Mouse (Mus musculus) right cerebral cortex, postnatal 14 days (tissue): ENCODE results near the gene Mrpl38.

Source experiments
- DNase-seq: peaks from one replicate; pipeline ENCODE4 v3.0.0; 2022

Gene Mrpl38

DNA sequence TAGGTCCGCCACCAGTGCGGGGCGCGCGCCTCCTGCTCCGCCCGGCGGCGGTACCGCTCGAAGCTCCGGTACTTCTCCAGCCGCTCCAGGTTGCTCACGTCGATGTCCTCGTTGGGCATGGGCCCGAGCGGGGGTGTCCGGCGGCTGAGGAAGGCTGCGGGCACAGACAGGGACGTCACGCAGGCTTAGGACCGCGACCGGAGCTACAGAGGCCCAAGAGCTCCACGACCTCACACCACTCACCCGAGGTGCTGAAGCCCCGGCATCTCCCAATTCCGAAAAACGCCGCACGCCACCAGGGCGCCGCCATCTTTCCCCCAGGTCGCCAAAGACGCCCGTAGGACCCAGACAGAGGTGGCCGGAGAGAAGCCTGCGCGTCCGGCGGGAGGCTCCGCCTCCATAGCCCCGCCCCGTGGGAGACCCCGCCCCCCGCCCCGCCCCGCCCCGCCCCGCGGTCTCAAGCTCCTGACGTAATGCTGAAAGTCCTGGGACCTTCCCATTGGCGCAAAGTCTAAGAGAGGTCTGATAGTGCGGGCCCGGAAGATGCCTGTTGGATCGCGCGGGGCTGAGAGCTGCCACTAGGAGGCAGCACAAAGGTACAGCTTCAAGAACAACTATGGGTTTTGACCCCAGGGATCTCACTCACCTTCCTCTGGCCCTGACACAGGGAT is at the start of gene Mrpl38:
Gene Mrpl38 (minus strand): TSS at position 401 of the 671 bp plus-strand sequence.
- DNase-seq: peak; percentile 81

DNA sequence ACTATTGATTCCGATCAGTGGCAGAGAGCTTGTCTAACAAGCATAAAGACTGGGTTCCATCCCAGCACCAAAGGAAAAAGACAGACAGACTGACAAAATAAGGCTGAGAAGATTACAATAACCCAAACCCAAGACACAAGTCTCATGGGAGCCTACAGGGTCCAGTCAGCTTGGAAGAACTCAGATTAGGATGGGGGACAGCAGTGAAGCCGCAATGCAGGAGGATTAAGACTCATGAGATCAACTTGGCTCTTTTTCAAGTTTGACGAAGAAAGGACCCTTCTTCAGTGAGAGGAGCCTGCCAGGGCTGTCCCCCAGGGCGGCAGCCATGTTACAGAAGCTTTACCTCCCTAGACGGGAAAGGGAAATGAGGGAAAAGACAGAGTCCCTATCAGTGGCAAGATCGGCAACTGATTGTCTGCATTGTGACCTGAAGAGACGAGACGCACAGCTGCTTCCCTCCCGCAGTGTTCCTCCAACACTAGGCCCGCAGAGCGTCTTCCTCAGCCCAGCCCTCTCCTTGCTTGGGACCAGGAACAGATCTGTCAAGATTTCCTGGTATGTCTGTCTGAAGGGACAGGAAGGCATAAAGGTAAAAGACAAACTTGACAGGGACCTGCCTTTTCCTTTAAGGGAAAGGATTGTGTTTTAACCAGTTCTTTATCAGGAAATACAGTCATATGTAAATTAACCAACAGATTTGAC is 48.7 kb upstream of the Mrpl38 start:
- no peak for DNase-seq

DNA sequence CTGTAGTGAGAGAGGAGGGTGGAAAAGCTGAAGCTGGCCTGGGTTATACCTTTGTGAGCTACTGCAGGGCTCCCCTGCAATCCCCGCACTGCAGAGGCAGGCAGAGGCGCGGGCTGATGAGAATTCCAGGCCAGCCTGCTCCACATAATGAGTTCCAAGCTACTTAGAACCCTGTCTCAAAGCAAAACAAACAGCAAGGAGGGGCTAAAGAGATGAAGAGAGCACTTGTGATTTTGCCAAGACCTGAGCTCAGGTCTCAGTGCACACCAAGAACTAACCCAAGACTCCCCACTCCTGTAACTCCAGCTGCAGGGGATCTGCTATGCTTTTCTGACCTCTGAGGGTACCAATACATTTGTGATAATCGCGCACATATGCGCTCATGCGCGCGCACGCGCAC is 47.7 kb upstream of the Mrpl38 start:
- DNase-seq: no peak

DNA sequence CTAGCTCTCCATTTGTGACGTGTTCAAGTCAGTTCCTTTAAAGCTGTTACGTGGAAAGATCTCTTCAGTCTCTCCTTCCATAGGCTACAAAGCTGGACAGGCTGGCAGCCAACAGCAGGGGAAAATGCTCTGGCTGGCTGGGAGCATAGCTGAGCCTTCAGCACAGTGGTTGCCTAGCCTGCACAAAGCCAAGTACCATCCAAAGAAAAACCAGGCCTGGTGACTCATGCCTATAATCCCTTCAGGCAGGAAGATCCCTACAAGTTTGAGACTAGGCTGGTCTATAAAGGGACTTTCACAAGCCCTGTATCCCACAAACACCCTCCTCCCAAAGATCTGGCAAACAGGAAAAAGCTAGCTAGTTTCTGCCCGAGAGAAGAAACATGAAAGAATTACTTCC is 47.2 kb upstream of the Mrpl38 start:
- no peak for DNase-seq

DNA sequence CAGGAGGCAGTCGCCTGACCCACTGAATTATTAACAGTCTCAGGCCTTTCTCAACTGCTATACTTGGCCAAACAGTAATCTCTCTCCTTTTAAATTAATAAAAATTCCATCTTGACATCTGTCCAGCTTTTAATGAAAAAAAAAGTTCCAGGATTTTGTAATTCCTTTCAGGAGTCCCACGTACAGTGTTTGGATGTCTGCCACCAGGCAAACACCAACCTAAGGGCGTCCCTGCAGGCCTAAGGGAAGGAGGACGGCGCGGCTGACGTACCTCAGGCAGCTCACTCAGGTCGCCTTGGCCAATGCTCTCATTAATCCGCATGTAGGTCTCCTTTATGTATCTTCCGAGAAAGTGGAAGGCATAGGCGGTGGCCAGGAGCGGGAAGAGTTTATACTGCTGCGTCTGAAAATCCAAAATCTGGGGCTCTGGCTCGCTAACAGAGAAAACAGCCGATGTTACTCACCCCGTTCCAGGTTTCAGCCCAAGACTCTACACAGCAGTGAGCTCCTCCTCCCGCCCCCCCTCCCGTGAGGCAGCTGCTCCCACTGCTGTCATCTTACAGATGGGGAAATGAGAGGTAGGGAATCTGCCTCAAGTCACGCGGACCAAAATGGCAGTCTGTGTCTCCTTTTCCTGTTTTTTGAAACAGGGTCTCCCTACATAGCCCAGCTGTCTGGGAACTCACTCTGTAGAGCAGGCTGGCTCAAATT is 39.9 kb upstream of the Mrpl38 start:
- DNase-seq: no peak

DNA sequence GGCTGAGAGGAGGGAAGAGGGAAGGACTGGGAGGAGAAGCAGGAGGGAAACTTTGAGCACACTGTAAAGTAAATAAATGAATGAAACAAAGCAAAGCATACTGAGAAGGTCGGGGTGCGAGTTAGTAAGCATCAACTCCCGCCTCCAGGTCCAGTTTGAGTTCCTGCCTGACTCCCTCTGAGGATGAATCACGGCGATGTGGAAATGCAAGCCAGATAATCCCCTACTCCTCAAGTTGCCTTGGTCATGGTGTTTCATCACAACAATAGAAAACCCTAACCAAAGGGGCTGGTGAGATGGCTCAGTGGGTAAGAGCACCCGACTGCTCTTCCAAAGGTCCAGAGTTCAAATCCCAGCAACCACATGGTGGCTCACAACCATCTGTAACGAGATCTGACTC is 37.3 kb upstream of the Mrpl38 start:
- DNase-seq: no peak

DNA sequence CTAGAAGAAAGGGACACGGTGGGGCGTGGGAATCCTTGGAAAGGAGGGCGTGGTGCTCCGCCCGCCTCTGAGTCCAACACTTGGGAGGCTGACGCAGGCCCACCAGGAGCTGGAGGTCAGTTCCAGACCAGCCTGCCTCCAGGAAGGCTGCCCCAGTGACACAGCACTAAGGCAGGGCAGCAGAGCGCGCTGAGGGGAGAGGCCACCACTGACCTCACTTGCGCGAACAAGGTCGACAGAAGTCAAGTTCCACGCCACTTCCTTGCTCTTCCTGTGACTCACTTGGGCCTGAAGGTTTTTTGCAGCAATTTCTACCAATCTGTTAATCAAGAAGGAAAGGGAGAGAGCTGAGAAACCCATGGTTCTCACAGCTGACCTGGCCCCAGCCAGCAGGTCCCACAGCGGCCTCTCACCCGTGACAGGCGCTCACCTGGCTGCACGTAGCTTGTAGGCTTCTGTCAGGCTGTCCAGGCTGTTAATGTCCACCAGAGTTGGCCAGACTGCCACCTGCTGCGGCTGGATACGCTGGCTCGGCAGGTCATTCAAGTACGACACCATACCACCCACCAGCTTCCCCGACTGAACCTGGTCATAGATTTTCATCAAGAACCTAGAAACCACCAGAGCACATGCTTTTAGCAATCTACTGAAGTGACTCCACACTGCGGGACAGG is 36.2 kb upstream of the Mrpl38 start:
- DNase-seq: no peak

DNA sequence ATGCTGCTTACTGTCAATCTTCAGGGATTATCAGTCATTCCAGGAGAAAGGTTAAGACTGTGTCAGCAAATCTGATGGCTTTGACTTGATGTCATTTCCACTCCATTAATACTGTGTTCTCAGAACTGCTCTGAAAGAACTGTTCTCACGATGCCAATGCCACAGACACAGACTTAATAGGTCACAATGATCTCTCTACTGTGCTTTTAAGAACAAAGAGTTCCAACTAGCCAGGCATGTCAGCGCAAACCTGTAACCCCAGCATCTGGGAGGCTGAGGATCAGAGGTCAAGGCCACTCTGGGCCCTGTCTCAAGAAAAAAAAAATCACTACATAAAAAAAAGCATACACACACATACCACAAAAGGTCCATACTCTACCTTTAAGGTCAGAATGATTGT is 33.3 kb upstream of the Mrpl38 start:
- no peak for DNase-seq

DNA sequence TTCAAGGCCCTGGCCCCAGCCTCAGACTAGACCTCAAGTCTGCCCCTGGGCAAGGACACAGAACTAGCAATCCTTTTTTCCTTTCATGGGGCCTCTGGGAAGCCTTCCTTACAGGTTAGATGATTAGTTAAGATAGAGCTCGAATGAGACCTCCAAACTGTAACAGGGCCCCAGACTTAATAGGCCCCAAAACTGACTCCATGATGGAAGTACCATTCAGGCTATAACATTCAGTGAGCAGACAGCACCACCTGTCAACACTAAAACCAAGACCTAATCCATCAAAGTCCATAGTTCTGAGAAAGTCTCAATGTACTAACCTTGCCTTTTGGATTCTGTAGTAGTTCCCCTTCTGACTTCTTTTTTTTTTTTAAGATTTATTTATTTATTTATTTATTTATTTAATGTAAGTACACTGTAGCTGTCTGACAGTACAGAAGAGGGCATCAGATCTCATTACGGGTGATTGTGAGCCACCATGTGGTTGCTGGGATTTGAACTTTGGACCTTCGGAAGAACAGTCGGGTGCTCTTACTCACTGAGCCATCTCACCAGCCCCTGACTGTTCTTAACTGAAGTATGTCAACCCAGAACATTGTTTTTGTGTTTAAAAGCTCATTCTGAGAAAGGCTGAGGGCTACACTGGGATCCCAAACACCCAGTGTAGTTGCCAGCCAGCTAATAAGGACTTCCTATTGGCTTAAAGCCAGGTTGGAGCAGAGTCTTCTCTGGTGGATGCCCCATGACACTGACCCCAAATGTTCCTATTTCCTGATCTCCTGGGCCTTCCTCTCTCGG is 31.5 kb upstream of the Mrpl38 start:
- DNase-seq: no peak

DNA sequence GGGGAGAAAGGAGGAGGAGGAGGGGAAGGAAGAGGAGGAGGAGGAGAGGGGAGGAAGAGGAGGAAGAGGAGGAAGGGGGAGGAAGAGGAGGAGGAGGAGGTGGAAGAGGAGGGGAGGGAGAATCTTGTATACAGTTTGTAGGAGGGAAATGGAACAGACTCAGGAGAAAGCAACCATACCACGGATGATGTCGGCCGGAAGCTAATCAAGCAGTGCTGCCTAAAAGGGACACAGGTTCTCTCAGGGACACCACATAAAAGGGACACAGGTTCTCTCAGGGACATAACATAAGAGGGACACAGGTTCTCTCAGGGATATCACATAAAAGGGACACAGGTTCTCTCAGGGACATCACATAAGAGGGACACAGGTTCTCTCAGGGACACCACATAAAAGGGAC is 30.5 kb upstream of the Mrpl38 start:
- no peak for DNase-seq

DNA sequence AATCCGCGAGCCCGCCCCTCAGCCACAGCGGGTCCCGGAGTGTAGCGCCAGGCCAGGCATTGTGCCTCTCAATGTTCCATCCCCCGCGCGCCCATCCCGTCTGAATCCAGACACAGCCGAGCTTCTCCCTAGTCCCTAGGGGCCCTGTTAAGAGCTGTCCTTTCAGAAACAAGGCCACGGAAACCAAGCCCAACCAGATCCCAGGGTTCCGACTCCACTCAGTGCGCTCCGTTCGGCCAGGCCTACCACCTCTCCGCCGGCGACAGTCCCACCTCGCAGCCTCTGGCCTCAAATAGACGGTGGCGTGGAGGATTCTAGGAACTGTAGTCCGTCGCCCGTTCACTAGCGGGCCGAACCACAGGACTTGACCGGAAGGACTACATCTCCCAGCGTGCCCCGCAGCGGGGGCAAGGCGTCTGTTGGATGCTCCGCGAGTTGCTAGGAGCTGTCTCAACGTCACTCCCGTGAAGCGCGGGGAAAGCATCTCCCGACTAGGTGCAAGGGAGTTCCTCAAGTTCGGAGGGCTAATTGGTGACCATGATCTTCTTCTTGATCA is 29.3 kb upstream of the Mrpl38 start, which contains the start of gene Fbf1:
Gene Fbf1 (minus strand): TSS at position 283 of the 556 bp plus-strand sequence.
- DNase-seq: peak; percentile 93

DNA sequence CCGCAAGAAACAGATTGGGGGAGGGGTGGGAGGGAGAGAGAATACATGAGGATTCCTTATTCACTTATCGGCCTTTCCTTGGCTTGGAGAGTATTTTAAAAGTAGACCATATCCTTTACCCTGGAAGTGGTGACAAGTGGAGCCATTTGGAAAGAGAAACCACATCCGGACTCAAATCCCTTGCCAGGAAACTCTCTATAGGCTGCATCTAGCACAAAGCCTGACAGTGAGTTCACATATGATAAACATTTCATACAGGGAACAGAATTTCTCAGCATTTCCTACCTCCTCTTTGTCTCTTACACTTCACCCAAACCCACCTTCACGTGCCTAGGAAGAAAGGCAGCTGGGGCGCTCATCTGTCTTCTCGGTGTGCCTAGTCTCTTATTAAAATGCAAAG is 28.6 kb upstream of the Mrpl38 start:
- DNase-seq: no peak

DNA sequence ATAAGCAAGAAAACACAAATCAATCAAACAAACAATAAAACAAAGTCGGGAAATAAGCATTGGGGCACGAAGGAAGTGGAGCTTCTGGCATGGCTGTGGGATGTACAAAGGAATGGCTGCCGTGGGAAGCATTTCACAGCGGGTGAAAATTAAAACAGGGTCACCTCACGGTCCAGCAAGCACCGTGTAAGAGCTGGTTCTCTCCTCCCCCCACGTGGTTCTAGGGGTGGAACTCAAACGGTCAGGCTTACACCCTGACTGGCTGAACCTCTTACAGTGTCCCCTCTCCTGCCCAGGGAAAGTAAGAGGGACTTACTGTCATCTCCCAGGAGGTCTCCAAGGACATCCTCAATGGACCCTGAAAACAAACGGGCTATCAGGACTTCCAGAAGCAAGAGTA is 24.3 kb upstream of the Mrpl38 start:
- no peak for DNase-seq

DNA sequence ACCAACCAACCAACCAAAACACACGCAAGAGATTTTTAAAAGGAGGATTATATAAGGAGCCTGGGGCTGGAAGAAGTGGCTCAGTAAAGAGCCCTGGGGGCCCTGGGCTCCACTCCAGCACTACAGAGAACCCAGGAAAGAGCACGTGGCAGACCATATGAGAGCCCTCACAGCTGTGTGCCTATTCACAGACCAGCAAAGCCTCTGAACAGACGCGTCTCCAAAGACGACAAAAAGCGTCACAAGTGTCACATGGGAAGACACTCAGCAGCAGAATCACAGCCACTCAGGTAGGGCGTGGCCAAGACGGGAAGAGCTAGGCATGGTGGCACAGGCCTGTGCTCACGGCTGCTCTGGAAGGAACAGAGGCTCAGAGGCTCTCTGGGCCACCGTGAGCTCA is 23.5 kb upstream of the Mrpl38 start:
- peak; percentile 56 for DNase-seq

DNA sequence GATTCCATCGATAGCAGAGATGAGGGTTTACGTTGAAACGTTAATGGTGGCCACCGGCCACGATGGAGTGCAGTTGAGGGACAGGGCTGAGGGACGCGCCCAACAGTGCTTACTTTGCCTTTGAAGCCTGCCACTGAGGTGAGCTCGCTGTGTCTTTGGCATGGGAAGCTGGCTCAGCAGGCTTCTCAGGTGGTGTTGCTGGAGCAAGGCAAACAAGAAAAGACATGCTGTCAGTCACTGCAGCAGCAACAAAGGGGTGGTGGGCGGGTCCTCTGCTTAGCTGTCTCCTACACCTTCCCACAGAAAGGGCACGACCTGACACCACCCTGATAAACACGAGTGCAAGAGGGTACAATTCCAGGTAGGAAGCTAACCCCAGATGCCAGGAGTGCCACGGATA is 22.6 kb upstream of the Mrpl38 start:
- DNase-seq: no peak

DNA sequence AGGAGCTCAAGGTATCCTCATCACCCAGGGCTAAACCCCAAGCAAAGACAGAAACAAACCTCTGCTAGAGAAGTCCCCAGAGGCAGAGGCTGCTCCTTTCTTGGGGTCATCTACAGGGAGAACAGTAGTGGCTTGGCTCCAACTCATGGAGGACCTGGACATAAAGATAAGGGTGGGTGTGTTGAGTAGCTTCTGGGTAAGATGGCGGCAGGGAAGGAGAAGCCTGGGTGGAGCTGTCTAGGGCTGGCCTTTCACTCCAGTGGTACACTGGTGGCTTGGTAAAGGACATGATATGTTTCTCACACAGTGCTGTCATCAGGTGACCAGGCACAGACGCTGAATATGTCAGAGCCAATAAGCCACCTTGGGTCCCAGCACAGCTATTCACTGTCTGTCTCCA is 12.3 kb upstream of the Mrpl38 start:
- no peak for DNase-seq

DNA sequence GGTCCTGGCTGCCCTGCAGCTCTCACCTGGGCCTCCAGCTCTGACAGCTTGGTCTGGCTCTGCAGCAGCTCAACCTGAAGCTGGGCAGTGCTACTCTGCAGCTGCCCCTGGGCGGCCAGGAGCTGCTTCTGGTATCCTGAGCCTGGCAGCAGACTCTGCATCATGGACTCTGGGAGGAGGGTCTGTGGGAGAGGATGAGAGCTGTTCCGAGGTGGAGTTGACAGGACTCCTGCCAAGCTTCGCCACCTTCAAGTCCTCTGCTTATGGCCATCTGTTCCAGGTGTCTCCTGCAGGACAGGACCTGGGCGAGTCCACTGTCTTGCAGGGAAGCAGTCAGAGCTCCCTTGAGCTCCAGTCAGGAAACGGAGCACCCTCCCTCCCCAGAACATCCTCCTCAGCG is 10.7 kb upstream of the Mrpl38 start:
- no peak for DNase-seq

DNA sequence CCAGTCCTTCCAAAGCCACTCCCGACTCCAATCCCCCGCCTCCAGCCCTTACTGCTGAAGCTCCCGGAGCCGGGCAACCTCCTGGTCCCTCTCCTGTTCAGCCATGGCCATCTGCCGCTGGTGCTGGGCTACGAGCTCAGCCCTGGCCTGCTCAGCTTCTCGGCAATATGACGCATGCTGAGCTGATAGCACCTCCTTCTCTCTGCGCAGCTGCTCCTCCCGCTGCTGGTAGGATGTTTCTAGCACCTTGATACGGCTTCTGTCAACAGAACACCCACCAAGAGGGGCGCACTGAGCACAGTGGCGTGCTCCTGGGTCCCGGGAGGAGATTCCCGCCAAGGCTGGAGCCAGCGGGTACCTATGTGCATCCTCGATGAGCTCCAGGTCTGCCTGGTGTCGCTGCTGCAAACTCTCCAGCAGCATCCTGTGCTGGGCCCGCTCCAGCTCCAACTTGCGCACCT is 10.1 kb upstream of the Mrpl38 start:
- DNase-seq: no peak

DNA sequence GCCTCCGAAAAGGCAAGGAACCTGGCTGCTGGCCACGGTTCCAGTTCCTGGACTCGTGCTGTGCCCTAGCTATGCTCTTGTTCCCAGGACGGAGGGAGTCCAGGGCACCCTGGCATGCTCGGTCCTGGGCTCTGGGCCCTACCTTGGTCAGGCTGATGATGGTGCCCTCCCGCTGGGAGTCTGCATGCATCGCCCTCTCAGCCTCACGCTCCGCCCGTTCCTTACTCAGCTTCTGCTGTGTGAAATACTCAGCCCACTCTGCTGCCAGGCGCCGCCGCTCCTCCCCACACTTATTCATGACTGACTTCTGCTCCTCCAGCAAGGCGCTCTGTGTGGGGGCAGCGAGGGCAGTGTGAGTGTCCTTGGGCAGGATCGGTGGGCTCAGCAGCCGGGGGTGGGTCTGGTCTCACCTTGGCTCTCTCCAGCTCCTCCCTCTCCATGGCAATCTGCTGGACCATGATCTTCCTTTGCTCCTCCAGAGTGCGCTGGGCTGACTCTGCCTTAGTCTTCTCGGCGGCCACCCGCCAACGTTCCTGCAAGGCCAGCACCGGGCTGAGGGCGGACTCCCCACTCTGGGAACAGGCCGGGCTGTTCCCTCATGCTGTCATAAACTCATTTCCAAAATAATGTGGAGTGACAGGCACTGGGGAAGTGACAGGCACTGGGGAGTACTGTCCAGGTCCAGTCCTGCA is 7.8 kb upstream of the Mrpl38 start:
- DNase-seq: peak; percentile 60

DNA sequence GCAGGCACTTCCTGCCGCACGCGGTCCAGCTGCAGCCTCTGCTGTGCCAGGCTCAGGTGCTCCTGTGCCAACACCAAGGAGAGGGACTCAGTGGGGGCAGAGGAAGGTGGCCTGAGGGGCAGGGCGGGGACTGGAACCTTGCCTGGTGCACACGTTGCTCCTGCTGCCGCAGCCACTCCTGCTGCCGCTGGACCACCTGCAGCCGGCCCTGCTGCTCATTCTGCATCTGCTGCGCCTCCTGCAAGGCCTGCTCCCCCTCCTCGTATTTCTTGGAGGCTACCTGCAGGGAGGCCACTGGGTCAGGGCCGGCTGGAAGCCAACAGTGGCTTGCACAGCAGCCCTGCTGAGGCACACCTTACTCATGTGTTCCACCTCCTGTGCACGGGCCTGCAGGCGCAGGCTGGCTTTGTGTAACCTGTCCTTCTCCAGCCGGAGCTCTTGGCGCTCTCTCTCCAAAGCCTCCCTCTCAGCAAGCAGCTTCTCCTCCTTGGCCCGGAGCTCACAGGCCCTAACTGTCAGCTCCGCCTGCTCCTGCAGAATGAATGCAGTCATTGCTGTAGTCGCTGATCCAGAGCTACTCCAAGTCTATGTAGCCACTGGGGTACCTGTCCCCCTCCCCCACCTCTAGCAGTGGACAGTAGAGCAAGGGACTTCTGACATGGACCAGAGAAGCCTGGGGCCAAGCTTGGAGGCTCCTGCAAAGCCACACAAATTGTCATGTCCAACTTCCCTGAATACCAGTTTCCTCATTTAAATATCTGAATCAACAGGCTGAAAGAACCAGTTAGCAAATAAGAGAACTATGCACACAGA is 7.0 kb upstream of the Mrpl38 start:
- DNase-seq: no peak

DNA sequence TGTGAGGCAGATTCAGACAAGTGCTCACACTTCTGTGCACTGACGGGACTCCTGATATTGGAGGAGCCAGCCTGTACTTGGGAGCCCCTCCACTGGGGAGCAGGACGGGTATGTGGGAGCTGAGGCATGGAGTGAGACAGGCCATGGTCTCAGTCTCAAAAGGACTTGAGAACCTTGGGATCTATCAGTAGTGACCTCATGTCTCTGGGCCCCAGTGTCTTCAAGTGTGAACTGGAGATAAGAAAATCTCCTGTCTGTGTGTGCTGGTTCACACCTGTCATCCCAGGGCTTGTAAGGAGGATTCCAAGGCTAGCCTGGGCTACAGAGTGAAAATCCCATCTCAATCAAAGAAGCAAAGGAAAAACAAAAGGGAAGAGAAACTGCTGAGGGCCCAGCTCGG is 4.8 kb upstream of the Mrpl38 start:
- DNase-seq: no peak
